Mouse (Mus musculus) embryonic fibroblast, embryonic 13.5 days (primary cell): ENCODE measurements at regions not wholly inside any gene's neighbourhood (a gene's known extent, or its start where the extent isn't known, plus 50 kb on each side); places are given as distances from the start of the nearest gene placed in this dataset.

Source experiments
- CTCF ChIP-seq: IDR thresholded peaks from 2 replicates; pipeline ENCODE4 v1.5.1; 2011; ENCODE audit warnings: mild to moderate bottlenecking, control low read depth, low read length, moderate library complexity, borderline replicate concordance; ENCODE audit not compliant: insufficient read depth
- POLR2A ChIP-seq: IDR thresholded peaks from 2 replicates; pipeline ENCODE4 v1.6.1; 2011; ENCODE audit warnings: low read depth, mild to moderate bottlenecking, control low read depth, low read length, moderate library complexity

GRCm38 (mm10) chr1:119344046-119344445 is 78.0 kb downstream of the Inhbb start:
- TF ChIP-seq POLR2A, result no peak
- no peak for TF ChIP-seq CTCF
